Mouse (Mus musculus) layer of hippocampus, postnatal 14 days (tissue): Measurements from ENCODE around the gene Spint3. TPM values are rescaled to one million over a fixed set of nuclear protein-coding genes. Genes with fewer than 3 reads are reported as not detected.
"Not testable (repeated sequence)": the region's sequence is repeated elsewhere in the genome, so short reads cannot be mapped to it uniquely, and the experiment has no call there.

Experiments
- DNase-seq, 2 experiments: peaks; one replicate each; pipeline ENCODE4 v3.0.0; 2021 to 2022; ENCODE audit warnings: low spot score in 2 of 2, mixed read lengths in 1 of 2
- long read RNA-seq, 2 experiments: library from polyadenylated mRNA; stranded (forward); transcript quantifications; one replicate each; pipeline ENCODE4 v2.0.0; 2021
- total RNA-seq, 2 experiments: library from RNA; stranded (reverse); gene quantifications; 2 replicates each; pipeline ENCODE4 v1.2.3; 2021

Spint3 gene
- not detected for total RNA-seq
- long read RNA-seq, experiment 1, result 0 reads
- long read RNA-seq, experiment 2, result 0 reads

- DNase-seq, result not testable (repeated sequence)
Observed at GRCm38 (mm10) chr2:164573359-164573758, at the start of gene Spint3. TSS of gene Spint3 (minus strand) at chr2:164573459.

- DNase-seq, result no peak
Observed at GRCm38 (mm10) chr2:164621775-164622174, 48.5 kb upstream of the Spint3 start.

- no peak for DNase-seq
Observed at GRCm38 (mm10) chr2:164619050-164619449, 45.8 kb upstream of the Spint3 start.

- no peak for DNase-seq
Observed at GRCm38 (mm10) chr2:164615386-164615785, 42.1 kb upstream of the Spint3 start.

- peak in 1 of 2 experiments; percentile 6 for DNase-seq
Observed at GRCm38 (mm10) chr2:164613471-164613870, 40.2 kb upstream of the Spint3 start, which contains the start of the genes Wfdc6b and Wfdc8. TSS of gene Wfdc6b (plus strand) at chr2:164613522. TSS of gene Wfdc8 (minus strand) at chr2:164613626.

- DNase-seq, result no peak
Observed at GRCm38 (mm10) chr2:164608781-164609180, 35.5 kb upstream of the Spint3 start.

- no peak for DNase-seq
Observed at GRCm38 (mm10) chr2:164604411-164604810, 31.2 kb upstream of the Spint3 start.

GRCm38 (mm10) chr2:164603482-164603881 is 30.2 kb upstream of the Spint3 start:
- DNase-seq, result no peak

- DNase-seq, result no peak
Observed at GRCm38 (mm10) chr2:164600179-164600578, 26.9 kb upstream of the Spint3 start.

- no peak for DNase-seq
Observed at GRCm38 (mm10) chr2:164593494-164593893, 20.2 kb upstream of the Spint3 start, which contains the start of gene Eppin. TSS of gene Eppin (minus strand) at chr2:164593594.

- DNase-seq, result peak; percentile 18 to 45
Observed at GRCm38 (mm10) chr2:164592014-164592413, 18.8 kb upstream of the Spint3 start.

- not testable (repeated sequence) for DNase-seq
Observed at GRCm38 (mm10) chr2:164585025-164585725, 11.9 kb upstream of the Spint3 start, which contains the start of gene Wfdc6a. TSS of gene Wfdc6a (minus strand) at chr2:164585447.

GRCm38 (mm10) chr2:164567460-164567859 is 5.8 kb downstream of the Spint3 start:
- no peak for DNase-seq

- DNase-seq, result no peak
Observed at GRCm38 (mm10) chr2:164566997-164567396, 6.3 kb downstream of the Spint3 start.

- DNase-seq, result no peak
Observed at GRCm38 (mm10) chr2:164564346-164564745, 8.9 kb downstream of the Spint3 start.

GRCm38 (mm10) chr2:164563339-164564038 is 9.8 kb downstream of the Spint3 start:
- peak; percentile 31 to 37 for DNase-seq

- no peak for DNase-seq
Observed at GRCm38 (mm10) chr2:164562391-164563188, 10.7 kb downstream of the Spint3 start, which contains the start of gene Wfdc2. TSS of gene Wfdc2 (plus strand) at chr2:164562413.

- no peak for DNase-seq
Observed at GRCm38 (mm10) chr2:164560106-164560505, 13.2 kb downstream of the Spint3 start.

GRCm38 (mm10) chr2:164558991-164559645 is 14.1 kb downstream of the Spint3 start:
- no peak for DNase-seq

GRCm38 (mm10) chr2:164558426-164558825 is 14.8 kb downstream of the Spint3 start:
- peak; percentile 17 to 52 for DNase-seq

GRCm38 (mm10) chr2:164551502-164551901 is 21.8 kb downstream of the Spint3 start:
- no peak for DNase-seq
